Mouse (Mus musculus) frontal cortex, adult 2 months (tissue): ENCODE measurements around the gene Ccdc144b. TPM values are rescaled to one million over a fixed set of nuclear protein-coding genes. Genes with fewer than 3 reads are reported as not detected.

Experiments used
- DNase-seq, 2 experiments: peaks; one replicate each; pipeline ENCODE4 v3.0.0; 2022; ENCODE audit warnings: low spot score in 1 of 2; ENCODE audit errors: extremely low spot score in 1 of 2
- polyA plus RNA-seq: library from polyadenylated mRNA; depleted of rRNA; stranded (reverse); fragments of >200 nt; gene quantifications from 2 replicates; pipeline ENCODE4 v1.2.3, GENCODE M21; 2012

Gene Ccdc144b
- polyA plus RNA-seq, 1 experiment, result not detected

GRCm38 (mm10) chr3:36031740-36032510, 21.4 kb downstream of the Ccdc144b start:
- no peak for DNase-seq

GRCm38 (mm10) chr3:36029993-36030392, 23.4 kb downstream of the Ccdc144b start:
- no peak for DNase-seq

GRCm38 (mm10) chr3:36025732-36026131, 27.6 kb downstream of the Ccdc144b start:
- no peak for DNase-seq

- no peak for DNase-seq
These were observed 42.1 kb downstream of the Ccdc144b start for GRCm38 (mm10) chr3:36011239-36011638.

GRCm38 (mm10) chr3:36008411-36009154, 44.8 kb downstream of the Ccdc144b start:
- no peak for DNase-seq

- DNase-seq, result no peak
These were observed 49.1 kb downstream of the Ccdc144b start for GRCm38 (mm10) chr3:36004028-36004895.

GRCm38 (mm10) chr3:36000275-36001239, 52.8 kb downstream of the Ccdc144b start, which contains the start of gene Mccc1:
Gene Mccc1, minus strand, starts transcription at chr3:36000678.
- peak; percentile 94 to 98 for DNase-seq

- no peak for DNase-seq
These were observed 58.5 kb downstream of the Ccdc144b start for GRCm38 (mm10) chr3:35994552-35995531.

GRCm38 (mm10) chr3:35990715-35991114, 62.6 kb downstream of the Ccdc144b start:
- no peak for DNase-seq

- DNase-seq, result no peak
These were observed 65.3 kb downstream of the Ccdc144b start for GRCm38 (mm10) chr3:35988031-35988430.

- DNase-seq, result no peak
These were observed 67.1 kb downstream of the Ccdc144b start for GRCm38 (mm10) chr3:35986266-35986665.

- peak in 1 of 2 experiments; percentile 45 for DNase-seq
These were observed 79.8 kb downstream of the Ccdc144b start for GRCm38 (mm10) chr3:35973551-35973950.

- DNase-seq, result peak in 1 of 2 experiments; percentile 55
These were observed 80.4 kb downstream of the Ccdc144b start for GRCm38 (mm10) chr3:35972985-35973384.

GRCm38 (mm10) chr3:35971149-35971548, 82.2 kb downstream of the Ccdc144b start:
- peak in 1 of 2 experiments; percentile 27 for DNase-seq

GRCm38 (mm10) chr3:35970441-35970840, 82.9 kb downstream of the Ccdc144b start:
- DNase-seq, result no peak

GRCm38 (mm10) chr3:35967366-35967921, 85.9 kb downstream of the Ccdc144b start:
- DNase-seq, result no peak

GRCm38 (mm10) chr3:35966493-35966892, 86.9 kb downstream of the Ccdc144b start:
- no peak for DNase-seq

GRCm38 (mm10) chr3:35964928-35965327, 88.4 kb downstream of the Ccdc144b start:
- no peak for DNase-seq
